Mouse (Mus musculus): ENCODE data around the gene Serpina3c. TPM values are rescaled to one million over a fixed set of nuclear protein-coding genes. Genes with fewer than 3 reads are reported as not detected.

The Serpina3c gene
- polyA plus RNA-seq, 1 experiment from 2014 or later: 0.08 TPM

DNA sequence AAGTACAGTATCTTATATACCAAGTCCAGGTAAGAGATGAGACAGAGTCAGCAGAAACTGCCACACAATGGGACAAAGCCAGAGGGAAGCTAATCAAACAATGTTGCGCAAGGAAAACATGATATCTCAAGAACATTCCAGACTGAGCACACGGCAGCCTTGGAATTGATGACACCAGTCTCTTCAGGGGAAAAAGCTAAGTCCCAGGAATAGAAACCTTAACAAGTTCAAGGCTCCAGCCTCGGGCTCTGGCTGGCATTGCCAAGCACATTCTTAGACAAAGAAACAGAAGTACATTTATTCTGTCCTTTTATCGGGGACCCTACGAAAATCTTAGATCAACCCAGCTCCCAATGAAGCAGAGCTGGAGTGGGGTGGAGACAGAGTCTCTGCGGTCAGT is 52.9 kb downstream of the Serpina3c start, which contains the start of gene Serpina5:
TSS of gene Serpina5 (plus strand) at position 346 of the 400 bp plus-strand sequence.
- H3K9me3 ChIP-seq (replicated peaks; ENCODE audit: control insufficient read depth, low read length, poor library complexity, severe bottlenecking): no peaks in the 10 kb centered on the region
- H3K27me3 ChIP-seq (ENCODE audit: control insufficient read depth, insufficient read depth, low read depth, low read length): no peaks in the 10 kb centered on the region
- no peak within 1 kb of the TSS for H3K9ac ChIP-seq (ENCODE audit: low read depth, low read length)
- H3K4me3 ChIP-seq (ENCODE audit: low read depth, low read length): no peak within 1 kb of the TSS
- H3K27ac ChIP-seq (ENCODE audit: low read length): no peak within 1 kb of the TSS
- no peaks in the 10 kb centered on the region for H3K36me3 ChIP-seq (ENCODE audit: control insufficient read depth, insufficient read depth, low read length)
- H3K4me1 ChIP-seq (ENCODE audit: control insufficient read depth, insufficient read depth, low read length): no peaks in the 10 kb centered on the region
- no peak for ATAC-seq
- H3K4me2 ChIP-seq (ENCODE audit: low read length): no peak within 1 kb of the TSS
- 97% methylated on average over 6 of the region's 6 CpGs for WGBS

Other genes starting within 250 kb of the Serpina3c start
- not detected in 2 replicates for gene Serpina1c, start 249.0 kb downstream of the Serpina3c start, polyA plus RNA-seq (2015; fragmentation: Nextera tagmentation; extraction: Ambion mirVana)
- gene Serpina1e, start 194.9 kb downstream of the Serpina3c start, polyA plus RNA-seq (2015; fragmentation: Nextera tagmentation; extraction: Ambion mirVana): not detected in 2 replicates
- not detected in 2 replicates for gene Serpina11, start 163.9 kb downstream of the Serpina3c start, polyA plus RNA-seq (2015; fragmentation: Nextera tagmentation; extraction: Ambion mirVana)
- gene Serpina9, start 140.1 kb downstream of the Serpina3c start, polyA plus RNA-seq (2015; fragmentation: Nextera tagmentation; extraction: Ambion mirVana): 0.05 TPM in 1 of 2 replicates, not detected in the other
- not detected in 2 replicates for gene Serpina12, start 109.4 kb downstream of the Serpina3c start, polyA plus RNA-seq (2015; fragmentation: Nextera tagmentation; extraction: Ambion mirVana)
- gene Serpina5, start 52.8 kb downstream of the Serpina3c start, polyA plus RNA-seq (2015; fragmentation: Nextera tagmentation; extraction: Ambion mirVana): not detected in 2 replicates
- gene Serpina3a, start 41.1 kb downstream of the Serpina3c start, polyA plus RNA-seq (2015; fragmentation: Nextera tagmentation; extraction: Ambion mirVana): not detected in 2 replicates
- gene Serpina3b, start 25.9 kb downstream of the Serpina3c start, polyA plus RNA-seq (2015; fragmentation: Nextera tagmentation; extraction: Ambion mirVana): not detected in 2 replicates
- gene Serpina3f, start 60.7 kb upstream of the Serpina3c start, polyA plus RNA-seq (2015; fragmentation: Nextera tagmentation; extraction: Ambion mirVana): 0.19 and 0.24 TPM in 2 replicates
- gene Serpina3g, start 82.4 kb upstream of the Serpina3c start, polyA plus RNA-seq (2015; fragmentation: Nextera tagmentation; extraction: Ambion mirVana): 0.16 and 0.87 TPM in 2 replicates
- gene Serpina3i, start 109.3 kb upstream of the Serpina3c start, polyA plus RNA-seq (2015; fragmentation: Nextera tagmentation; extraction: Ambion mirVana): not detected in 2 replicates
- gene Serpina3j, start 160.7 kb upstream of the Serpina3c start, polyA plus RNA-seq (2015; fragmentation: Nextera tagmentation; extraction: Ambion mirVana): not detected in 2 replicates
- not detected in 2 replicates for gene Serpina3k, start 184.6 kb upstream of the Serpina3c start, polyA plus RNA-seq (2015; fragmentation: Nextera tagmentation; extraction: Ambion mirVana)
- gene Serpina3m, start 184.6 kb upstream of the Serpina3c start, polyA plus RNA-seq (2015; fragmentation: Nextera tagmentation; extraction: Ambion mirVana): not detected in 2 replicates